Mouse (Mus musculus) adrenal gland, postnatal 10 days (tissue): ENCODE data around the gene Smad5. TPM values are rescaled to one million over a fixed set of nuclear protein-coding genes. Genes with fewer than 3 reads are reported as not detected.

Experiments used
- DNase-seq: peaks from one replicate; pipeline ENCODE4 v3.0.0; 2021; ENCODE audit warnings: mixed read lengths
- total RNA-seq, 2 experiments: library from RNA; stranded (reverse); gene quantifications; 2 replicates each; pipeline ENCODE4 v1.2.3; 2021

Gene Smad5
- total RNA-seq, 2 experiments from 2014 or later, result 51.6 to 59.0 TPM

DNA sequence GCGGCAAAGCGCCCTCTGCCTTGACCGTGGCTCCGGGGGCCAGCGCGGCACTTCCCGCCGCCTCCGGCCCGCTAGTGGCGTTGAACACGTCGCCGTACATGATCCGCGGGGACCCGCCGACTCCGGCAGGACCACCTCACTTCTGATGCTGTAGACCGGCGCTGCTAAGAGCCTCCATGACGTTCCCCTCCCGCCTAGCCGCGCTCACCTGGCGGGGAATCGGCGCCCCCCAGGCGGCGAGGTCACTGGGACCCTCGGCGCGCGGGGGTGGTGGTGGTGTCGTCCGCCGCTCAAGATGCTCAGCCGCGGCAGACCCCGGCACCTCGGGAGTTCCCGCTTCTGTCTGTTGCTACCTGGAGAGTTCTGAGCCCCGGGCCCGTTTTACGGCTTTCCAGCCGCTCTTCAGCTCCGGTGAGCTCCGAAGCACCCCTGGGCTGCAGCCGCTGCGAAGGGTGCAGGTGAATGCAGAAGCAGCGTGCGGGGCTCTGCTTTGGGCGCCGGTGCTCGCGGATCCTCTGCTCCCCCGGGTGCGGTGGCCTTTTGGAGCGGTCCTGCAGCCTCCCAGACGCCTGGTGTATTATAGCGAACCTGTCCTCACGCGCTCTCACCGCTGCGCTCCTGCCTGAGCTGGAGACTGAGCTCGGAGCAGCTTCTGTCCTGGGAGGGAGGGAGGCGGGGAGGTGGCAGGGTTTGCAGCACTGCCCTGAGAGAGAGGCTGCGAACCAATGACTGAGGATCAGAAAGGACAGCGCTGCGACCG, 50.6 kb downstream of the Smad5 start, which contains the start of gene Gm45623:
Gene Gm45623, minus strand, starts transcription at position 636 of the 760 bp plus-strand sequence.
- DNase-seq, result peak; percentile 26

DNA sequence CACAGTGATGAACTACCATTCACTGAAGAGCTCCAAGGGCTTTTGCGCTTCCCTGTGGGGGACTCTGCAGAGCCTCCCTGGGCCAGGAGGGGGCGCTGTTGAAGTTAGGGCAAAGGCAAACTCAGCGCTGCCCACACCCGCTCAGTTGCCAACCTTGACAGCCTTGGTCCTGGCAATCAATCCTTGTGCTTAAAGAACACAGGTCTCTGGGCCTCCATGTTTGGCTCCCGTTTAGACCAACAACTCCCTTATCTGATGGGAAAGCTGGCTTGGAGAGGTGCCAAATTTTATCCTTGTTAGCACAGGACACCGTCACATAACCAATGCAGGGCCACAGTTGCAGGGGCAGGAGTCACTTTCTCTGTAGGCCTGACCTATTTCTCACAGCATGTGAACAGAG, 53.1 kb downstream of the Smad5 start:
- DNase-seq, result peak; percentile 79

DNA sequence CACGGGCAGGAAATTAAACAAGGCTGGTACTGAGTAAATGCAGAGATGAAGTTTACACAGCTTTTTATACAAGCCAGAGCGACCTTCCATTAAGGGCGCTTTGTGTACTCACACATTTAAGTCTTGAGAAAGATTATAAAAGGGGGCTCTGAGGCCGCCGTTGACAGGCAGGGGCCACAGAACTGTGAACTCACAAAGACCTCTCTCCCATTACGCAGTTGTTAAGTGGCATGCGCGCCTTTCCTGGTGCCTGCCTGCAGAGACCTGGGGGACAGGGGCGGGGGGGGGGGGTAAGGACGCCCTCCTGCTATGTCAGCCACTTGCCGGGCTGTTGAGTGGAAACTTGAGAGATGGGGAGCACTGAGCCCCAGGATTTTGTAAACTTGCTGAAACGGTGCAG, 54.4 kb downstream of the Smad5 start:
- no peak for DNase-seq

DNA sequence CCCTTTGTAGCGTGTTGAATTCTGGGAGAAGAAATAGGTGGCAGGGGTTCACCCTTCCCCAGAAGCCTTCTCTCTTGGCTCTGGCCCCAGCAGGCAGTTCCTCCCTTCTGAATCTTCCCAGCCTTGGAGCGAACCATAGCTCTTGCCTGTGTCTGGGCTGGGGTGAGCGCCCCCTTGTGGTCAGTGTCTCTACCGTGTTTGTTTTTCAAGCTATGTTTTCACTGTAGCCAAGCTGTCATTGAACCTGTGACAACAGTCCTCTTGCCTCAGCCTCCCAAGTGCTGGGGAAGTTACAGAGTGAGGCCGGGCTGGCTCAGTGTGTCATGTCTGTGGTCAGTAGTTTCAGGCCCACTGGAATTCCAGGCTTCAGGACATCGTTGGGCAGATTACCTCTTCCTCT, 55.7 kb downstream of the Smad5 start:
- DNase-seq, result peak; percentile 90

DNA sequence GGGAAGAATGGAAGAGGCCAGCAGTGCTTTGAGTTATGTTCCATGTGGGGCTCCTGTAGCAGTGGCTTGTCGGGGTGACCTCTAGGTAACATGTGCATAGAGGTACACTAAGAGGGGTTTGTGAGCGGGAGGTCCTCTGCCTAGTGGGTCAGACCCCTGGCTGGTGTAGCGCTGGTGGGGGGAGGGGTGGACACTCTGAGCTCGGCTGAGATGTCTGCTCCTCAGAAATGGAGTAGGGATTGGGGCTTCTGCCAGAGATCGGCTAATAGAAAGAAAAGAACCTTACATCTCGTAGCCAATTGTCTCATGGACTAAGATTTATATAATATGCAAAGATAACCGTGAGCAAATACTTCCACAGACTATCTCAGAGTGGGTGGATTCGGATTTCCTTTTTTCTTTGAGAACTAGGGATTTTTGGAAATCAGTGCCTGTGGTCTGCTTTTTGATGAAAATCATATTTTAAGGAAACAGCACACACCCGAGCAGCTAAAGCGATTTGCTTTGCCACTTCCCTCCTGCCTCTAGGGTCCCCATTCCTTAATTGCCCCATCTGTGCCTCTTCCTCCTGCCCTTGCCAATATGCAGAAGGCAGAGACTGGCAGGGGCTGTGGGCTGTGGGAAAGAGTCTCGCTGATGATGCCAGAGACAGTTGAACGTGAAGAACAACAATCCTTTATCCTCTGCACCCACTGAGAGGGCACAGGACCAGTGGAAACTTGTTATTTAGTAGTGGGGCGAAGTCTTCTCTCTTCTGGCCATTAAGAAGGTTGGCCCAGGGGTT, 59.8 kb downstream of the Smad5 start:
- DNase-seq, result no peak

DNA sequence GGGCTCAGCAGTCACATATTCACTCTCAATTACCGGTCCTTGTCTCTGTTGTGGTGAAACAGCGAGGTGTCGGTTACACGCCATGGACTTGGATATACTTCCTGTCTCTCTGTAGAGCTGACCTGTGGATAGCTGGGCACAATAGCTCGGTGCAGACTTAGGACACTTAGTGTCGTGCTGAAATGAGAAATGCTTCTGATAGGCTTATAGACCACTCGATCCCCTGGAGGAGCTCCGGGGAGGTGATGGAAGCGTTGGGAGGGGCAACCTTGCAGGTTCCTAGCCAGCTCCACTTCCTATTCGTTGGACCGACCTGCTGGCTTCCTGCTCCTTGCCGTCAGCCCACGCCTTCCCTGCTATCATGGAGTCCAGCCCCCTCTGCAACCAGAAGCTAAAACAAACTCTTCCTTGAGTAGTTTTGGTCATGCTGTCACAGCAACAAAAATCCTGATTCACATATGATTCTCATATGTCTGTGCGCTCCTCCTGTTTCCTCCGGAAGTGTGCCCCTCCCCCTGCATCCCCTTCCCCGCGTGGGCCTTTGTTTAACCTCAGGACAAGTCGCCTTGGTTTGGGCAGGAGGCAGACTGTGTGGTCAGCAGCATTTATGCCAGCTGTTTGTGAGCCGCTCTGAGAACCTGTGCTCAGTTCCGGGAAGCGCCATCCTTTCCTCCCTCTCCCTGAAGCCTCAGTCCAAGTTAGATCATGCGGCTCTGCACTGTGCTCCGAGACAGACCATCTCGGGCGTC, 62.6 kb downstream of the Smad5 start:
- DNase-seq, result no peak

DNA sequence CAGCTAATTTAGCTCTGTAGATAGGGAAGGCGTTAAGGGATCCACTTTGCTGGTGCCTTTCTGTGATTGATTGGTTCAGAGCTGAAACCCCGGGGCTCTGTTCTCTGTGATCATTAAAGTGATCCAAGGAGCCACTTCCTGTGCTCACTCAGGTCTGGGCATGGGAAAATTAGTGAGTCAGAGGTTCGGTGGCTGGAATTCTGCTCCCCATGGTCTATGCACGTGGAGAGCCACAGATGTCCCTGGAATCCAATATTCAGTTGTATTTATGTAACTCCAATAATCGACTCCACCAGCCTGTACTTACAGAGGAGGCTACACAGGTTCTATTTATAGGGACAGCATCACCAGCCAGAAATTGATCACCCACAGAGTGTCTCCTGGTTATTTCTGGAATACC, 63.4 kb downstream of the Smad5 start:
- DNase-seq, result no peak

DNA sequence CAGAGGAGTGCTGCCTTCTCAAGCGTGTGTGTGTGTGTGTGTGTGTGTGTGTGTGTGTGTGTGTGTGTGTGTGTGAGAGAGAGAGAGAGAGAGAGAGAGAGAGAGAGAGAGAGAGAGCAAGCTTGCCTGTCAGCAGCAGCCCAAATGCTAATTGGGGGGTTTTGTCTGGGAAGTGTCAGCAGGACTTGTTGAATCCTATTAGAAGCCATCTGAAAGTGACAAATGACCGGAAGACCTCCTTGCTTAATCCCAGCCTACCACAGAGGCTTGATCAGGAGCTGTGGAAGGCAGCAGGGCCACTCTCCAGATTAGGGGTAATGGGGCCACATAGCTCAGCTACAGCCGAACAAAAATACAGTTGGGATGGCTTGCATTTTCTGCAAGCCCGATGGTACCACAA, 66.6 kb downstream of the Smad5 start:
- no peak for DNase-seq

DNA sequence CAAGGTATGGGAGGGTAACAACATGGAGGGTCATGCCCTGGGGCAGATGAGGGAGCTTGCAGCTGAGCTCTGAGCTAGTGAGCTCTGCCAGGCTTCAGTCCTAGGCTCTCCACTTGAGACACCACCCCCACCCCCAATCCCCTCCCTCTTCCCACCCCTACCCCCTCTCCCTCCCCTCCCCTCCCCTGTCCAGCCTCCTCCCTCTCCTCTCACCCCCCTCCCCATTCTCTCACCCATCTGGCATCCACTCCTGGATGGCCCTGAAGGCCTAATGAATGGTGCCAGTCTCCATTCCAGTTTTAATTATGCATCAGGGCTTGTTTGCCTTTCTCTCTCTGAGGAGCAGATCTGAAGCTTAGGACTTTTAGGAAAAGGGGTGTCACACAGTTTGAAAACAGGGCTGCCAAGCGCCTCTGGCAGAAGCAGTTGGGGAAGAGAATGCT, 67.3 kb downstream of the Smad5 start:
- DNase-seq, result no peak

DNA sequence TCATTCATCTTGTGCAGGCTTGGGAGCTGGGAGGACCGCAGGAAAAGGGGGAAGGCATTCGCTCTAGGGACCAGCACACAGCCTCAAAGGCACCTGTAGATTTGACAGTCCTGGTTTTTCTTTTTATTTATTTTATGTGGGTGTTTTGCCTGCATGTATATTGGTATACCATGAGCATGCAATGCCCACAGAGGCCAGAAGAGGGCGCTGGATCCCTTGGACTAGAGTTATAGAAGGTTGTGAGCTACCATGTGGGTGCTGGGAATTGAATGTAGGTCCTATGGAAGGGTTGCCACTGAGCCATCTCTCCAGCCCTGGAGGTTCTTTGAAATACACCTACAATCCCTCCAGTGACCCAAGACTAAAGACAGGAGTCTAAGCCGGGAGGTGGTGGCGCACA, 68.0 kb downstream of the Smad5 start:
- DNase-seq, result no peak

DNA sequence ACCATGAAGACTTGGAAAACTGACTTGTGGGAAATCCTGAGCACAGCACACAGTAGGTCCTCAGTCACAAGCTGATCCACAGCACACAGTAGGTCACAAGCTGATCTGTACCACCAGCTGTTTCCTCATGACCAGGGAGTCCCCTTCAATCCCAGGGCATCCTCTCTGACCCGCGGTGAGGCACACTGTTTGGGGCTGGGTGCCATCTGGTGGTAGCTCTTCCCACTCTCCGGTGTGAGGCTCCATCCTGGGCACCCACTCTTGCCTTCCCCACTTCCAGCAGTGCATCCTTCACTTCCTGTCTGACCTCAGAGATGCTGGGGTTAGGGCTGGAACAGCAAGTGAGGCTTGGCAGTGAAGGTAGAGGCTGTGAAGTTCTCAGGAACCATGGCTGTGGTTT, 69.8 kb downstream of the Smad5 start:
- DNase-seq, result no peak

DNA sequence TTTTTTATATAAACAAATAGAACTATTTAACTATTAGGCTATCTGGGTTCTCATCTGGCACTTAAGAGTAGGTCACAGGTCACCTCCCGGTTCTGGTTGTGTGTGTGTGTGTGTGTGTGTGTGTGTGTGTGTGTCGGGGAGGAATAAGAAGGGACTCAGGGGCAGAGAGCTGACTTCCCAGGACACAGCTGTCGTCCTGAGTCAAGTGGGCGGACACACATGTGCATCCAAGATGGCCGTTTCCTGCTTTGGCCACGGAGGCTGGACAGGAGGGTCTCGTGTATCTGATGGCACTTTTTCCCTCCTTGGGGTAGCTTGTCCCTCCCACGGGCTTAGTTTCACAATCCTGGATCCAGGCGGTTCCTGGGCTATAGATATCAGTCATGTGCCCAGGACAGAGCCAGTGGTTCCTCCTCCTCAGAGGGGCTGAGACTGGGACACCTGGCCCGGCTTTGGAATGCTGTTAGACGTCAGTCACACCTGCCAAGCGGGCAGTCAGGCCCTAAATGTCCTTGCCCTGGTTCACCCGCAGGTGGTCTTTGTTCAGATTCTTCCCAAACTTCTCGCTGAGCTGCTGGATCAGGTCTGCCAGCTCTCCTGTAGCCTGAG, 70.6 kb downstream of the Smad5 start:
- no peak for DNase-seq

DNA sequence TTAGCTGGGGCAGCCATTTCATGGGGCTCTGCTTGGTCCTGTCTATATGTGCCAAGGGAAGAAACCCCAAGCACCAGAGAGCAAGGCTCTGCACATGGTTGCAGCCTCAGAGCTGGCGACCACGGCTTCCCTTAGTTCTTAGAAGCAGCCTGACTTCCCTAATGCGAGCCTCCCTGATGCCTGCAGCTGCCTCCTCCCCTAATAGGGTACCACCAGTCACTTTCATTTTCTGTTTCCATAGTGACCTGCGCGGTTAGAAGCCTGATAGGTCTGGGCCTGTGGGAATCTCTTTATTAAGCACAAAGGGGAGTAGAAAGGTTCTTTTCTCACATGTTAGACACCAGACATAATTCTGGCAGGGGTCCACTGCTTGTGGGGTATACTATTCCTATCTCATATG, 71.5 kb downstream of the Smad5 start:
- DNase-seq, result no peak

DNA sequence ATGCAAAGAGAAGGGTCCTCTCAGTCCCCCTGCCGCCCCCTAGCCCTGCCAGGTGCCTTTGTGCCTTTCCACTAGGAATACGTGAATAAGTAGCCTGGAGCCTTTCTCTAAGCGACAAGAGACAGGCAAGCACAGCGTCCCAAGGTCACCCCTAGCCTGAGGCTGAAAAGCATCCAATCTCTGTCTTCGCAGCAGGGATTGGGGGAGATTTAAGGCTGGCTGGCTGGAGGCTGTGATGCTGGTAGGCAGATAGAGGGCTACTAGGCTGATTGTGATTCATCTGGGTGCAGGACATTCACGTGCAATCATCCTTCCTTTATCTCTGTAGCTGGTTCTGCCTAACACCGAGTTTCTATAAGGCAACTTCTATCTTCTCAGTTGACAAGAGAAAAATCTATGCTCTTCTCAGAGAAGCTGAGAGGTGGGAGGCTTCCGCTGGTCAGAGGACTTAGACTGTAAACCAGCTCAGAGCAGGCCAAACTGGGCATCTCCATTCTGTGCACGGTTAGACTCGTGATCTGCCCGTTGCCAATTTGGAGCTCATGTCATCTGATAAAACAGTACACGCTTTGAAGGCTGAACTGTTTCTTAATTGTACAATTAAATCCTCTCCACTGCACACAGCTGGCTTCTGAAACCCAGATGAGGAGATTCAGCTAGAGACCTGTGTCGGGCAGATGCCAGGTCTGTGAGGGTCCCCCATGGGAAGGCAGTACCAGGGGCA, 78.1 kb downstream of the Smad5 start:
- no peak for DNase-seq

DNA sequence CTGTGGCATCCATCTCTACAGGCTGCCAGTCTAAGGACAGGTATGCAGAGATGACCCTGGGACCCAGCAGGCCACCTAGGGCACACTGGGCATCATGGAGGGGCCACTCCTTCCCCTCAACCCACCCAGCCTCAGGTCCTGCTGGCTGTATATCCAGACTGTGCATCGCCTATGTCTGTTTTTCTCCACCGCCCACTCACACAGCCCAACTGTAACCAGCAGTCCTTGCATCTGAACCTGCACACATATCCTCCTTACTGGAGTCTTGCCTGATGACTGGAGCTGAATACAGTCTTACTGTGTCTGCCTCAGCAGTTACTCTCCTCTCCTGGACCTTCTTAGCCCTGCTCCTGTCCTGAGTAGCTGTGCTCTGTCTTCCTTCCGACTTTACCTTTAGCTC, 78.9 kb downstream of the Smad5 start:
- DNase-seq, result no peak

DNA sequence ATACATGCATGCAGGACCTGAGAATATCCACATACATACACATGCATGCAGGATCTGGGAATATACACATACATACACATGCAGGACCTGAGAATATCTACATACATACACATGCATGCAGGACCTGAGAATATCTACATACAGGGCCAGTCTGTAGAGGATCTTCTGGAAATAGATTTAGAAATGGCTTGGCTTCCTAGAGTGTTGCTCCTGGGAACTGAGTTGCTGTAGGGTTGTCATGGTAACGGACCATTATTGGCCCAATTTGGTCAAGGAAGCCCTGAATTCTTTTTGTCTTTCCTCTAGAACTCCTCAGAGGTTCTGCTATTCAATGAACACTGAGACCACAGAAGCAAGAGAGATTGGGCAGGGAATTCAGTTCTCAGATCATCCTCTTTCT, 79.8 kb downstream of the Smad5 start:
- no peak for DNase-seq

DNA sequence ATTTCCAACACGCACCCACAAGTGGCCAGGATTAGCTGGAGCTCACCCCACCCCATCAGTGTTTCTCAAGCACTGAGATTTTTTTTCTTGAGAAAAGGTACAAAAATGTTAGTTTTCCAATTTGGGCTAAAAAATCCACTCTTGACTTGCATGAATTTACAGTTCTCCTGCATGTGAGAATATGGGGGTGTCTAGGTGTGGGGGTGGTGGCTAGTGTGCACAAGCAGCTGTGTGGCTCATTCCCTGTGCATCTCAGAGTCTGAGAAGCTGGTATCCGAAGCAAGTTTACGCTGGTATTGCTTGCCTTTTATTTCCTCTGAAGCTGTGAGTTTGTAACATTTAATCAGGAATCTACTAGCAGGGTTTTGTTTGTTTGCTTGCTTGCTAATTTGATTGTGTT, 87.9 kb downstream of the Smad5 start:
- DNase-seq, result no peak
